Mouse (Mus musculus) lung, embryonic 15.5 days (tissue): ENCODE measurements around the gene Drg1. TPM values are rescaled to one million over a fixed set of nuclear protein-coding genes. Genes with fewer than 3 reads are reported as not detected.

Source experiments
- ATAC-seq: fragments of 200-750 bp; cut with Nextera tagmentation; 2 replicates; pipeline ENCODE4 v1.8.0; 2017; ENCODE audit warnings: moderate number of reproducible peaks, borderline replicate concordance; ENCODE audit not compliant: low FRiP score, low TSS enrichment; ENCODE audit errors: extremely low read depth
- H3K27ac ChIP-seq: fragments of 300-500 bp; sonication (generic); 2 replicates; pipeline ENCODE4 v1.5.1; 2015; ENCODE audit warnings: moderate library complexity, mild to moderate bottlenecking, inconsistent platforms
- H3K27me3 ChIP-seq: fragments of 300-500 bp; sonication (generic); 2 replicates; pipeline ENCODE4 v1.6.1; 2015; ENCODE audit warnings: inconsistent platforms
- H3K36me3 ChIP-seq: fragments of 300-500 bp; sonication (generic); 2 replicates; pipeline ENCODE4 v1.6.1; 2015; ENCODE audit warnings: inconsistent platforms
- H3K4me1 ChIP-seq: fragments of 300-500 bp; sonication (generic); 2 replicates; pipeline ENCODE4 v1.6.1; 2015; ENCODE audit warnings: inconsistent platforms
- H3K4me2 ChIP-seq: fragments of 300-500 bp; sonication (generic); 2 replicates; pipeline ENCODE4 v1.6.1; 2015; ENCODE audit warnings: inconsistent platforms, mild to moderate bottlenecking, moderate library complexity
- H3K4me3 ChIP-seq: fragments of 300-500 bp; sonication (generic); 2 replicates; pipeline ENCODE4 v1.5.1; 2015; ENCODE audit warnings: mild to moderate bottlenecking, inconsistent platforms
- H3K9ac ChIP-seq: fragments of 300-500 bp; sonication (generic); 2 replicates; pipeline ENCODE4 v1.6.1; 2015; ENCODE audit warnings: inconsistent platforms
- H3K9me3 ChIP-seq: fragments of 300-500 bp; sonication (generic); 2 replicates; pipeline ENCODE4 v1.6.1; 2016; ENCODE audit warnings: inconsistent platforms
- WGBS: fragments of 180-500 bp; shearing (Covaris S2); methylation state at CpG from one replicate; pipeline ENCODE4 v1.1.7; 2015; 5-methylcytosine and 5-hydroxymethylcytosine counted together
- polyA plus RNA-seq: library from polyadenylated mRNA; unstranded; fragments of >200 nt; fragmentation: Nextera tagmentation; extraction: Ambion mirVana; gene quantifications from 2 replicates; pipeline ENCODE4 v1.2.1, GENCODE M21; 2015

Drg1 gene
- polyA plus RNA-seq, 1 experiment from 2014 or later: 251 TPM

GRCm38 (mm10) chr11:3289302-3289802, 23.1 kb upstream of the Drg1 start:
- Histone ChIP-seq H3K9me3 (no peaks in the 10 kb centered on the region), H3K4me2 (peak overlapping the region; percentile 96), H3K4me3 (peak overlapping the region; percentile 90), H3K27ac (peak overlapping the region; percentile 100), H3K36me3 (peaks cover 12% of the 10 kb centered on the region), H3K9ac (peak overlapping the region; percentile 99), H3K4me1 (peaks cover 35% of the 10 kb centered on the region), H3K27me3 (no peaks in the 10 kb centered on the region)
- peak; percentile 85 for ATAC-seq
- WGBS: under 1% methylated on average over 33 of the region's 40 CpGs

GRCm38 (mm10) chr11:3288521-3289301, 22.5 kb upstream of the Drg1 start, which contains the start of gene Patz1:
Patz1 (plus strand) TSS chr11:3288874.
- peaks cover 29% of the 10 kb centered on the region for H3K4me1 ChIP-seq
- peak within 1 kb of the TSS; percentile 99 for H3K9ac ChIP-seq
- no peaks in the 10 kb centered on the region for H3K27me3 ChIP-seq
- ATAC-seq: no peak; the same call in 1 of the 2 replicates
- under 1% methylated on average over 41 of the region's 41 CpGs for WGBS
- peaks cover 6% of the 10 kb centered on the region for H3K36me3 ChIP-seq
- H3K4me3 ChIP-seq: peak within 1 kb of the TSS; percentile 90
- peak within 1 kb of the TSS; percentile 96 for H3K4me2 ChIP-seq
- peak within 1 kb of the TSS; percentile 100 for H3K27ac ChIP-seq
- H3K9me3 ChIP-seq: no peaks in the 10 kb centered on the region

DNA sequence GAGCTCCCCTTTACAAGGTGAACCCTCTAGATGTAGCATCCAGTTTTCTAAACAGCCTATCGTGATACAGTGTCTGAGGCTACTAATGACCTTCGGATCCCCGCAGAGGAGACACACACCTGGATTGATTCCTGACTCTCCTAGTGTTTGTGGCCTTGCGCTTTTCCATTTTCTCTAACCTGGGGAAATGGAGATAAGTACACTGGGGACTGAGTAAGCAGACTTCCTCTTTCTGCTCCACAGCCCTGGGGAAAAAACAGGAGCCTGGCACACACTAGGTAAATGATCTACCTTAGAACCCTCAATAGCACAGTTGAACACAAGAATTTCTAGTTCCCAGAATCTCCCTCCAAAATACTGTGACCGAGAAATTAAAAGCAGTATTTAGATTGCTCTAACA, 21.7 kb upstream of the Drg1 start:
- no peaks in the 10 kb centered on the region for H3K36me3 ChIP-seq
- H3K9me3 ChIP-seq: no peaks in the 10 kb centered on the region
- WGBS: 54% methylated on average over 5 of the region's 5 CpGs
- H3K4me3 ChIP-seq: peak overlapping the region; percentile 90
- H3K9ac ChIP-seq: no peak overlapping the region; the same call in 1 of the 2 replicates
- peak overlapping the region; percentile 100 for H3K27ac ChIP-seq
- peak overlapping the region; percentile 96 for H3K4me2 ChIP-seq
- no peaks in the 10 kb centered on the region for H3K27me3 ChIP-seq
- no peak for ATAC-seq
- H3K4me1 ChIP-seq: peaks cover 21% of the 10 kb centered on the region

DNA sequence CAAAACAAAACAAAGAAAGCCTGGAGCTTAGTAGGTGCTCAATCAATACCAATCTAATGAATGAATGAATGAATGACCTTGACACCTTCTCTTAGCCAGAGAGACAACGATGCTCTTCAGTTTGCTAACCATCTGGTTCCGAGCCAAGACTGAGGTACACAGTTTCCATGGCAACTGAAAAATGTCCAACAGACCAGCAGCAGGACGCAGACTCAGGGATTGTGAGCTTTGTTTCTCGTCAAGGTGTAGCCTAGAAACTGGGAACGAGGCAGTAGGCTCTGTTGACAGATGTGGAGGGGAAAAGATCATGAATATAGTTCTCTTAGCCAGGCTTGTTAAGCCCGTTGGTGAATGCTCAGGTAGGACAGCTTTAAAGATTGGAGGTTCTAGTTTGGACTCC, 20.9 kb upstream of the Drg1 start:
- ATAC-seq: no peak
- Histone ChIP-seq H3K9ac (no peak overlapping the region), H3K4me3 (no peak overlapping the region), H3K36me3 (no peaks in the 10 kb centered on the region), H3K4me1 (peaks cover 15% of the 10 kb centered on the region), H3K9me3 (no peaks in the 10 kb centered on the region), H3K27me3 (no peaks in the 10 kb centered on the region), H3K27ac (no peak overlapping the region), H3K4me2 (no peak overlapping the region)
- 32% methylated on average over 6 of the region's 6 CpGs for WGBS

DNA sequence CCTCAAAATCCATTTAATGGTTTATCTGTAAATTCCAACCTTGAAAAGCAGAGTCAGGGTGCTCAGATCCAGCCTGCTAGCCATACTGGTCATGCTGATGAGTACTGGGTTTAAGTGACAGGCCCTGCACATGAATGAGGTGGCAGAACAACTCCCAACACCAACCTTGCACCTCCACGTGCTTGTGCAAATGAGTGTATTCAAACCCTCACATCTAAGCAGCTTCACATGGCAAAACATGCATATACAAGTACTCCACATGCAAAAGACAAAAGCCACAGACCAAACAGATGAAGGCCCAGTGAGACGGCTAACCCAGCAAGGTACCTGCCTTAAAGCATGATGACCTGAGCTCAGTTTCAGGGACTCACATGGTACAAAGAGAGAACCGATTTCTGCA, 19.7 kb upstream of the Drg1 start:
- Histone ChIP-seq H3K9ac (no peak overlapping the region), H3K27ac (0 out of 2 replicates have a peak overlapping the region, but pooled peaks have one; percentile 27), H3K9me3 (0 out of 2 replicates have a peak, but pooled peaks cover 2% of the 10 kb centered on the region), H3K4me3 (no peak overlapping the region), H3K4me1 (peaks cover 12% of the 10 kb centered on the region), H3K36me3 (no peaks in the 10 kb centered on the region), H3K27me3 (no peaks in the 10 kb centered on the region), H3K4me2 (no peak overlapping the region)
- ATAC-seq: no peak
- WGBS: 78% methylated on average over 3 of the region's 3 CpGs

DNA sequence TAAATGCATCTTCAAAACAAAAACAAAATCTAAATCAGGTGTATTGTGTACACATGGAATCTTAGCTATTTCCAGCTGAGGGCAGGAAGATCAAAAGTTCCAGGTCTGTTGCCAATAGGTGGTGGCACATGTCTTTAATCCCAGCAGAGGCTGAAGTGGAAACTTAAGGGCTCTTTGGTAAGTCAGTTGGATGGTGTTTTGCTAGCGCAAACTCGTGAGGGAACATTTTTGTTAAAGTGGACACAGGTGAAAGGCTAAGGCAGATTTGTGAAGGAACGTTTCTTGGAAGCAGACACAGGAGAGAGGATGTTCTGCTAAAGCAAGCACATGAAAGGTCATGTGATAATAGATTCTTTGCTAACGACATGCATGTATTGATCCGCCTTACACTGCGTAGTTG, 17.4 kb upstream of the Drg1 start:
- Histone ChIP-seq H3K36me3 (no peaks in the 10 kb centered on the region), H3K4me2 (no peak overlapping the region), H3K27me3 (no peaks in the 10 kb centered on the region), H3K4me3 (no peak overlapping the region), H3K27ac (no peak overlapping the region), H3K4me1 (peaks cover 12% of the 10 kb centered on the region), H3K9ac (no peak overlapping the region), H3K9me3 (0 out of 2 replicates have a peak, but pooled peaks cover 2% of the 10 kb centered on the region)
- ATAC-seq: no peak
- WGBS: 78% methylated on average over 6 of the region's 6 CpGs

DNA sequence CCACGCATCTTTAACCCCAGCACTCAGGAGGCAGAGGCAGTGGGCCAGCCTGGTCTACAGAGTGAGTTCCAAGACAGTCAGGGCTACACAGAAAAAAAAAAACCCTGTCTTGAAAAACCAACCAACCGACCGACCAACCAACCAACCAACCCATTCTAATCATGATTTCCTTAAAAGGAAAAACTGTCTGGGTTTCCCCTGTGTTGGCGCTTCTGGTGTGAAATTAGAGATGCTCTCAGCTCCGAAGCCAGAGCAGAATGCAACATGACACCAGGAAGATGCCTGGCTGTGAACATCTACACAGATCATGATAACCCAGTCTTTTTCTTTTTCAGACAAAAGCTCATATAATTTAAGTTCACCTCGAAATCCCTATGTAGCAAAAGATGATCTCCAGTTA, 16.7 kb upstream of the Drg1 start:
- Histone ChIP-seq H3K4me2 (no peak overlapping the region), H3K36me3 (no peaks in the 10 kb centered on the region), H3K27me3 (no peaks in the 10 kb centered on the region), H3K4me3 (no peak overlapping the region), H3K27ac (no peak overlapping the region), H3K9me3 (0 out of 2 replicates have a peak, but pooled peaks cover 2% of the 10 kb centered on the region), H3K9ac (no peak overlapping the region), H3K4me1 (peaks cover 7% of the 10 kb centered on the region)
- 81% methylated on average over 6 of the region's 6 CpGs for WGBS
- ATAC-seq: no peak

DNA sequence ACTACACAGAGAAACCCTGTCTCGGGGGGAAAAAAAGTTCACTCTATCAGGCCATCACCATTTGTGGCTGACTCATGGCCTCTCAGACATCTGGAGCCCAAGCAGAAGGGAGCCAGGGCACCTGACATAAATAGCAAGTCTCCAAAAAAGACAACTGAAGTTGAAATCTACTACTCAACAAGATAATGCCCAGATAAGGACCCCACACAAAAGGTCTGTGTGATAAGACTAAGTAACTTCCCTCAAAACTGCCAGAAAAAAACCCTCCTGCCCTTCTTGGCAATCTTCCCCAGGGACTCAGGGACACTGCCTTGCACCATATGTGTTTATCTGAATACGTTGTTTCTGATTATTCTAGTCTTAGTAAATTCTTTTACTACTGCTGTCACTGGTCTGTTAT, 13.5 kb upstream of the Drg1 start:
- no peaks in the 10 kb centered on the region for H3K27me3 ChIP-seq
- 68% methylated on average over 2 of the region's 2 CpGs for WGBS
- no peaks in the 10 kb centered on the region for H3K4me1 ChIP-seq
- 0 out of 2 replicates have a peak, but pooled peaks cover 2% of the 10 kb centered on the region for H3K9me3 ChIP-seq
- ATAC-seq: no peak
- no peak overlapping the region for H3K4me3 ChIP-seq
- H3K9ac ChIP-seq: no peak overlapping the region
- H3K36me3 ChIP-seq: no peaks in the 10 kb centered on the region
- H3K27ac ChIP-seq: no peak overlapping the region
- H3K4me2 ChIP-seq: no peak overlapping the region

GRCm38 (mm10) chr11:3278351-3278750, 12.1 kb upstream of the Drg1 start:
- Histone ChIP-seq H3K4me3 (no peak overlapping the region), H3K4me2 (no peak overlapping the region), H3K27ac (no peak overlapping the region), H3K27me3 (no peaks in the 10 kb centered on the region), H3K9me3 (0 out of 2 replicates have a peak, but pooled peaks cover 2% of the 10 kb centered on the region), H3K4me1 (no peaks in the 10 kb centered on the region), H3K36me3 (no peaks in the 10 kb centered on the region), H3K9ac (no peak overlapping the region)
- 48% methylated on average over 5 of the region's 5 CpGs for WGBS
- no peak for ATAC-seq

- no peak for ATAC-seq
- Histone ChIP-seq H3K27me3 (no peaks in the 10 kb centered on the region), H3K4me3 (no peak overlapping the region), H3K27ac (no peak overlapping the region), H3K4me2 (no peak overlapping the region), H3K4me1 (peaks cover 16% of the 10 kb centered on the region), H3K36me3 (peaks cover 1% of the 10 kb centered on the region; the same call in 1 of the 2 replicates), H3K9ac (no peak overlapping the region), H3K9me3 (no peaks in the 10 kb centered on the region)
- 26% methylated on average over 4 of the region's 4 CpGs for WGBS
Measured at GRCm38 (mm10) chr11:3269241-3269640, 3.0 kb upstream of the Drg1 start.

DNA sequence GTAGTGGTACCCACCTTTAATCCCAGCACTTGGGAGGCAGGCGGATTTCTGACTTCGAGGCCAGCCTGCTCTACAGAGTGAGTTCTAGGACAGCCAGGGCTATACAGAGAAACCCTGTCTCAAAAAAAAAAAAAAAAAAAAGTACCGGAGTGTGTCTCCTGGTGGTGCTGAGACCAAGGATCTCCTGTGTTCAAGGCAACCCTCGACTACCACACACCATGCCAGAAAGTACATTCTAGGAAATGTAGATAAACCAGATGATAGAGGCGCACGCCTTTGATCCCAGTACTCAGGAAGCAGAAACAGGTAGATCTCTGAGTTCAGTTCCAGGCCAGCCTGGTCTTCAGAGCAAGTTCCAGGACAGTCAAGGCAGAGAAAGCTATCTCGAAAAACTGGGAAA, 918 bp upstream of the Drg1 start:
- peaks cover 18% of the 10 kb centered on the region for H3K36me3 ChIP-seq
- H3K4me2 ChIP-seq: peak overlapping the region; percentile 53
- peak overlapping the region; percentile 62 for H3K9ac ChIP-seq
- no peaks in the 10 kb centered on the region for H3K9me3 ChIP-seq
- H3K27me3 ChIP-seq: no peaks in the 10 kb centered on the region
- 45% methylated on average over 7 of the region's 7 CpGs for WGBS
- H3K4me1 ChIP-seq: peaks cover 21% of the 10 kb centered on the region
- ATAC-seq: no peak
- H3K27ac ChIP-seq: peak overlapping the region; percentile 87
- H3K4me3 ChIP-seq: peak overlapping the region; percentile 95
